Mouse (Mus musculus) cerebellum, adult 18-20 months (tissue): ENCODE results near the gene Amfr.

Experiments
- DNase-seq, 2 experiments: peaks; one replicate each; pipeline ENCODE4 v3.0.0; 2021

Gene Amfr

DNA sequence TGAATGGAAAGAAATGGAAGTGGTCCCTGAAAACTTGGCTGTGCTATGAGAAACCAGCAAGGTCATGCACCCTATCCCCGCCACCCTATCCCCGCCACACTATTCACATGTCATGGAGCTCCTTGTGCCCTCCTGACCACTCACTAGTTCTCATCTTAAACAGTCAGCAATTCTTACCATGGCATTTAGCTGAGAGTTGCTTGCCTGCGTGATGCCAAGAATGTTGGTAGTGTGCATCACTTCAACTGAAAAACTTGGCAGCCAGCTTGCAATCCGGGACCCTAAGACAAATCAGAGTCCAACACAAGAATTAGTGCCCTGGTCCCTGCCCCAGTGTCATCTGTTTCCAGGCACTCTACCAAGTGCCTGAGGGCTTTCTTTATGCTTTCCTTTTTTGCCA, 32.5 kb downstream of the Amfr start:
- no peak for DNase-seq

DNA sequence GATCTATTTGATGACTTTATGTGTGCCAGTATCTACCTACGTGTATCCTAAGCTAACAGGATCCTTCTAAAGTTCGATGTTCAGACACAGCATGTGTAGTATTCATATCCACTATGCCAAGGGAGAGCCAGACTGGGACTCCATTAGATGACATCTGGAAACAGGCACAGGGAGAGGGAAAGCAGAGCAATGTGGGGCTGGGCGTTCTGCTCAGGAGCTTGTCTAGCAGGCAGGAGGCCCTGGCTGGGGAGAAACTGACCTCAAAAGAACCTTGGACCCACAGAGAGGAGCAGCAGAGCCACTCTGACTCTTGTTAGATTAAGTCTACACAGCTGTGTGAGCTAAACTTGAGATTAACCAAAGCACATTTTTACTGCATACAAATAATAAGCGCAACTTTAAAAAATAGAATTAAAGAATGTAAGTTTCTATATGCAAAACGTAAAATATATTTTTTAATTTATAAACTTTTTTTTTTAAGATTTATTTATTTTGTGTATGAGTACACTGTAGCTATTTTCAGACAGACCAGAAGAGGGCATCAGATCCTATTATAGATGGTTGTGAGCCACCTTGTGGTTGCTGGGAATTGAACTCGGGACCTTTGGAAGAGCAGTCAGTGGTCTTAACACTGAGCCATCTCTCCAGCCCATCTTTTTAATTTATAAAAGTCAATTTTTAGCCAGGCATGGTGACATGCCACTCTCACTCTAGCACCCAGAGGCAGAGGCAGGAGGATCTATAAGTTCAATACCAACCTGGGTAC, 36.0 kb downstream of the Amfr start:
- no peak for DNase-seq

DNA sequence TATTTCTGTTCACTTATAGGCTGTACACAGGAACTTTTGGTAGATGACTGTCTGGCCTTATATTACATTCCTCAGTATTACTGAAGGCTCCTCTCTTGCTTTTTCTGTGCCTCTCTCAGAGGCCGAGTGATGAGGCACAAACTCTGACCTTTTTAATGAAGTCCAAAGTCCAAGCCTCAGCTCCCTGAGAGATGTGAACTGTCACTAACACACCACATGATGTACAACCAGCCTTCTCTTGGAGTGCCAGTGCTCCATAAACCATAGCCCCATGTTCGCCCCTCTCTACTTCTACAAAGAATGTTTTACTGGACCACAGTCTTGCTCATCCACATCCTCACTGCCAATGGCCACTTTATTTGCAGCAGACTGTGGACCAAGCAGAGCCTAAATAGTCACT, 37.3 kb downstream of the Amfr start:
- no peak for DNase-seq

DNA sequence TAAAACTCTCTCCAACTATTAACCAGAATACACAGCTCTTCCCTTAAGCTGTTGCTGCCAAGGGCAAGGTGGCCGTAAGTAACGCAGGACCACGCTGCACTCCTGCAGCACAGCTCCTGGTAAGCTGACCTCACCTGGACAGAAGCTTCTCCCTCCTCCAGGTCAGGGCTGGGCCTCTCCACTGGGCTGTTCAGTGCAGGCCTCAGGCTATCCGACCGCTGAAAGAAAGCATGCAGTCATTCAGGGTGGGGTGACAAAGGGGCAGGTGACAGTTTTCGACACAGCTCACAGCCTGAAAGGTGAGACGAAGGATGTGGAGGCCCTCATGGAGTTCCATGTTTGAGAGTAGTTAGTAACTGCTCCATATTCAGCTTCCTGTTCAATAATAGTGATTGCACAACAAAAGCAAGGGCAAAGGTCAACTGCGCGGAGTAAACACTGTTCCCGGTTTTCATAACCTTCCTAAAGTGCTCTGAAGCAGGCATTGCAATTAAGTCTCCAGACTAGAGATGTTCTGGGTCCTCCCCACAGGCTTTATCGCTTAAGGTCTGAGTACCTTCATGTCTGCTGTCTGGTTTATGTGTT, 37.9 kb downstream of the Amfr start:
- no peak for DNase-seq

DNA sequence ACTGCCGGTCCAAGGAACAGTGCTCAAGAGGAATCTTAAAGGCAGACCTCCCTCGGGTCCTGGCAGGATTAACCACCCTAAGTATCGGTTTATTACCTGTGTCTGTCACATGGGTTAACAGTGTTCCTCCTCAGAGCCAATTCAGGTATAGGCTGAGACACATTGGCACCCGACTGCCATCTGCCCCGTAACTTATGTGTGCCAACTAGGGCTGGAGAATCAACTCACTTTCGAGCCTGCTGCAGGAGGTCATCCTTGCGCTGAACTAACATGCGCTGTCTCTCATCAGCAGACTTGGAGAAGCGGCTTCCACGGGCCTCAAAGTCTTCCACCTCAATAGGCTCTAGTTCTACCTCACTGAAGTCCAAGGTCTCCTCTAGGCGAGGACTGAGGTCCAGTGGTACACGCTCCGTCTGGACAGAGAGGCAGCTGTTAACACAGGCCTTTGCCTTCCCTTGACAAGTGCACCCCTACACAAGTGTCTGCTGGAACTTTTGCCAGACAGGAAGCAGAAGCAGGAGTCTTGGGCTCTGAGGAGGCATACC, 38.7 kb downstream of the Amfr start:
- DNase-seq: no peak

DNA sequence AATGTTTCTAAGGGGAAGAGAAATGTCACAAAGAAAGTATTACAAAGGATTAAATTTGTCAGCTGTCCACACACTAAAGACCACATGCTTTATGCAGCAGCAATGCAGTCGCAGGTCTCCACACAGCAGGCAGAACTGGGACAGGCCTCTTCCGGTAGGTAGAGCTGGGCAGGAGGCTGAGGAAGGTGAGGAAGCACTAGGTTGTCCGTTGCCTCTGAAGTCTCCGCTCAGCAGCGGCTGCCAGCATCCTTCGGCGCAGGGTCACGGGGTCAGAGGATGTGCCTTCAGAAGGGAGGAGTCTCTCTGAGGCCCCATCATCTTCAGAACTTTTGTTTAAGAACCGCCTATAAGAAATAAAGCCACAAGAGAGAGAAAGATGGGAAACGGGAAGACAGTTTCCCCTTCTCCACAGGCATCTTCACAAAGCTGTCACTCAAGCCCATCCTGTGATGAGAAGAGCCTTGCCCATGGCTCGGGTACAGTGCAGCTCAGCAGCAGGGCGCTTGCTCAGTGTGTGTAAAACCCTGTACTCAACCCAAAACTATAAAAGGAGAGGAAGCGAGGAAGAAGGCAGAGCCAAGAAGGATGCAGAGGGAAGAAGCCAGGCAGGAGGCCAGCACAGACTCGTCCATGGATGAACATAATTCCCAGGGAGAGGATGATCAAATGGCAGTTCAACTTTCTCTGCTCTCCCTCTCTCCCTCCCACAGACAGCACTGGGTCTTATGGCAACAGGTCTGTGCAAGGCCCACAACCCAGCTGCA, 39.5 kb downstream of the Amfr start:
- DNase-seq: peak in 1 of 2 experiments; percentile 26

DNA sequence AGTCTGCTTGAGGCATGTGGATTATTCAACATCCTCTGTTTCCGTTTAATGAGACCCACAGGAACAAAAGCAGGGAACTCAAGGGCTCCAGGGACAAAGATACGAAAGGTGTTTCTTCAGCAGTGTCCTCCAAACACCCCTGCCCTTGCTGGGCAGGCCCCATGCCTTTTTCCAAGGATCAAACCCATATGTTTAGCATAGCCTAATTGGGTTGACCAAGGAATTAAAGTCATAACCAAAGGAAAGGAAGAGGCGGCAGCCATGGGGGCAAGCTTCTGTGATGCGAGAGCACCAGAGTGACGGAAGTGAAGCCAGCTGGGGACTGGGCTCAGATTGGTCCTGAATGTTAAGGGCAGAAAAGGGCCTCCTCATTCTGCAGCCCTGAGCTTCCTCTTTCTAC, 40.4 kb downstream of the Amfr start:
- no peak for DNase-seq

DNA sequence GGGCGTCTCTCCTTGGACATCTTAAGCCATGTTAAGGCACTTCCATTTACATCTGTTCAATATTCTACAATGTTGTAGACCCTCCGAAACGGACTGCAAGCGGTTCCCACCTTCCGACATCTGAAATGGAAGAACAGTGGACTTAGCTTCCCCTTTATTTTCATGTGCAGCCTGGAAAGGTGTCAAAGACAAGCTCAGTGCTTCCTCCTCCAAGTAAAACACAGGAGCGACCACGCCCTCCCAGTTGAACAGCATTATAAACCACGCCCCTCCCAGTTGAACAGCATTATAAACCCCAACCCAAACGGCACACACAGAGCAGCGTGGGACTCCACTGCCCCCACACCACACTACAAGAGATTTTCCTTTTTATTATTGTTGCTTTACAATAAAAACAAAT, 41.2 kb downstream of the Amfr start:
- no peak for DNase-seq

DNA sequence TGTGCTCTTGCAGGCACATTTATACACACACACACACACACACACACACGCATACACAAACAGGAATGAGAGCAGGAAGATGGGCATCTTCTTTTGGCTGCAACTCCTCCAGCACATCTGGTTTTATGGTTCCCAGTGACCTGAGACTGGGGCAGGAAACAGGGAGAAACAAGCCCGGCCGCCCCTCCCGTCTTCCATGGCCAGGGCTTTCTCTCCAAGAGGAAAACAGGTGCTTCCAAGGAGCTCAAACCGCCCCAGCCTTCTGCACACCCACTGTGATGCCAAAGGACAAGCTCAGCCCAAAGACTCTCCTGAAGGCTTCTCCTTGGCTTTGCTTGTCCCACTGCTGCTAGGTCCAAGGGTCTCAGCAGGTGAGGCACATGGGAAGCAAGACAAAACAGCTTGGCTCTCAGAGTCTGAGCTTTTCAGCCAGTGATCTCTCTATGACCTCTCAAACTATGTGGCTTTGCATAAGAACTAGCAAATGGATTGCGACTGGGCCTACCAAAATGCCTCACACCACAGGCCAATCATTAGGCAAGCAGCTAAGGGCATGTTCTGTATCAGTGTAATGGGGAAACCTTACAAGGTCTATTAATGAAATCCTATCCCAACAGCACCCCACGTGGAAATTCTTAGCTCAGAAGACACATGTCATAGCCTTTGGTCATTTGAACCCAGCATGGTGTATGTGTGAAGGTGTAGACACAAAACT, 42.9 kb downstream of the Amfr start:
- DNase-seq: no peak

DNA sequence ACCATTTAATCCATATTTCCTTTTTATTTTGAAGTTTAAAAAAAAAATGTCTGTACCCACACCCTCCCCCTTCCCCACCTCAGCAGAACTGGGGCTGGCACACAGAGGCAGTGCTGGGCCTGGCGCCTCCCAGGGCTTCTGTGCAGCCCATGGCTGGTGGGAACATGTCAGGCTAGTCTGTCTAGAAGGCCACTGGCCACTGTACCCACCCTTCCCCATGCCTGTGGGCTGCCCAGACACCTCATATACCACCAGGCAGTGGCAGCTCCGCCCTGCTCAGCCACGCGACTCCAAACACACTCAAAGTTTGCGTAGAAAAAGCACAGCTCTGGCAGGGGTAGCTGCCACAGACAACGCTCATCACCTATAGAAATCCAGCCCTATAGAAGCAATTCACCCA, 44.3 kb downstream of the Amfr start:
- no peak for DNase-seq

DNA sequence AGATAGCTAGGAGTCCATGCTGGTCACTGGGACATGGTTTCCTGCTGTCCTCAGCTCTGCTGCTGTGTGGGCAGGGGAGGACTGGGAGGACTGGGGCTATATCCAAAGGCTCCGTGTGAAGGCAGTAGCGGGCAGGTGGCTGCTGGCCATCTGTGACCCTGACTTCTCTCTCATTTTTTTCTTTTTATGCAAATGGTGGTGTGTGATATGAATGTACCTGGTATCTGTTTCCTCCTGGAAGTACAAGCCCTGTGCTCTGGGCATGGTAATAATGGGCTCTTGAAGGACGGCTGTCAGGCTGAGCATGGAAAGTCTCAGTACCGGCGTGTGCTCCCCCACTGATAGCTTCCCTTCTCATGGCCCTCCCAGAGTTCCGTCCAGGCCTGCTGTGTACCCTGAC, 51.7 kb downstream of the Amfr start:
- DNase-seq: no peak

DNA sequence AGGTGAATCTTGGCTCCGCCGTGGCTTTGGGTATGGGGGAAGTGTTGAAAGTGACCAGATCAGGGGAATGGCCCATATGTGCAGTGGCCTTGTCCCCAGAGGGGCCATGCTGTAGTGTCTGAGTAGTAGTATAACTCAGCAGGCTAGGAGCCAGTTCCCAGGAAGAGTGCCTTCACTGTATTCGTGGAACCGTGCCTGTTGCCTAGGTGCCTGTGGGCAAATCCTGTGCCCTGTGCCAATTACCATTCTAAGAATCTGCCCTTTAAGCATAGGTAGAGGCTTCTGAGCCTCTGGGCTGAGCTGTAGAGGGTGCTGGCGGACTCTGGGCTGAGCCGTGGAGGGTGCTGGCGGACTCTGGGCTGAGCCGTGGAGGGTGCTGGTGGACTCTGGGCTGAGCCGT, 54.2 kb downstream of the Amfr start:
- DNase-seq: no peak

DNA sequence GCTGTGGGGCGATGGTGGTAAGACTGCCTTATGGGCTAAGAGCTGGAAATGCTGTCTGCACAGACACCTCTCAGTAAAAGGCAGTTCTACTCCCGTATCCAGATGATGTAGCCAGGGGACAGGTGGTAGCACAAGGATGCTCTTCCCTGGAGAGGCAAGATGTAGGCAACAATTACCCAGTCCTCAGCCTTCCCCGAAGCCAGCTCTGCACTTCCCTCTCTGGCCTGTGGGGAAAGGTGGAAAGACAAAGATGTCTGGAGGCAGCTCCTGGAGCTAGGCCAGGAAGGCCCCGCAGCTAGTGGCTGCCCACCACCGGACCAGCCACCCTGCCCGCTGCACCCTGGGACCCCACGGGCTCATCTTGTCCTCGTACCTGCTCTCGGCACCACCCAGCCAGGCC, 60.1 kb downstream of the Amfr start:
- no peak for DNase-seq

DNA sequence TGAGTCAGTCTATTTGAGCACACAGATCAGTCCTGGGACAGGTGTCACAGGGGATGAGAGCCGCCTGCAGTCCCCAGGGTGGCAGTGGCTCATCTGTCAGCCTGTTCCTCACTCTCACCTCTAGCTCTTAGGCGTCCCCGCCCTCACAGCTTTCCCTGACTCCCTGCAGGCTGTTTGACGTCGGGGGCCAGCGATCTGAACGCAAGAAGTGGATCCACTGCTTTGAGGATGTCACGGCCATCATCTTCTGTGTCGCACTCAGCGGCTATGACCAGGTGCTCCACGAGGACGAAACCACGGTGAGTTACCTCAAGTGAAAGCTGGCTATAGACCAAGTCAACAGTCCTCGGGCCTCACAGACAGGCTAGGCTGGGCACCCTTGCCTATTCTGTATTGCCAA, 62.5 kb downstream of the Amfr start:
- DNase-seq: peak; percentile 59 to 61

DNA sequence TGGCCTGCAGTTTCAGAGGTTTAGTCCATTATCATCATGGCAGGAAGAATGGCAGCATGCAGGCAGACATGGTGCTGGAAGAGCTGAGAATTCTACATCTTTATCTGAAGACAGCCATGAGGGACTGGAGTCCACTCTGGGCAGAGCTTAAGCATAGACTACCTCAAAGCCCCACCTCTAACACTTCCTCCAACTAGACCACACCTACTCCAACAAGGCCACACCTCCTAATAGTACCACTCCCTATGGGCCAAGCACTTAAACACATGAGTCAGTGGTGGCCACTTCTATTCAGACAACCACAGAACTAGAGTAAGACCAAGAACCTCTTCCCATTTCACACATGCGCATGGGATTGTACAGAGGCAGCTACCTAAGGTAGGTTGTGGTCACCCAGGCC, 66.2 kb downstream of the Amfr start:
- no peak for DNase-seq

DNA sequence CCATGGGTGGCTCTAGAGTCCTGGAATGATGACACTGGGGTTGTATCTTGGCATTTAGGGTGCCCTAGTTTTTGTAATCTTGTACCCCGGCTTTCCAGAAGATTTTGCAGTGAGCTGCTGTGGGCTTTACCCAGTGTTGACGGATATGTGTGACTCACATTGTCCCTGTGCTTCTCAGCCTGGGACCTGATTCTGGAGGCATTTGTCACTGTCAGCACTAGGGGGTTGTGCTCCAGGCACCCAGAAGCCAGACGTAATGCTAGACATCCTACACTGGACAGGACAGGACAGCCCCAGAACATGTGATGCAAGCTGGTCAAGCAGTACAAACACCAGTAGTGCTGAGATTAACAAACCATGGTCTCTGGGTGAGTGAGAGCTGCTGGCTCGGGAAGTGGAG, 66.9 kb downstream of the Amfr start:
- DNase-seq: no peak

DNA sequence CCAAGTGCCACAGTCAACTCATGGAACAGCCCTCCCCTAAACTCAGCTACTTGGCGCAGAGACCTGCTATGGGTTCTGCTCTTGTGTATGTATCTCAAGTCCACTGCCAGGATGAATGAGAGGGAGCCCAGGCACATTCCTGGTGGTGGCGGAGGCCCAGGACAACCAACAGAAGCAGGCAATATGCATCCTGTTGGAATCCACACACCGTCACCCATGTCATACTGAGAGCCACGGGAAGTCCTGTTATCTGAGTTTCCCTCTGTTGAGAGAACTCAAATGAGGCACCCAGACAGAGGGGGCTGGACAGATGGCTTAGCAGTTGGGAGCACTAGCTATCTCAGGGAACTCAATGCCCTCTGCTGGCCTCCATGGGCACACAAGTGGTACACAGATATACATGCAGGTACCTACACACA, 71.0 kb downstream of the Amfr start:
- DNase-seq: peak; percentile 65 to 78

DNA sequence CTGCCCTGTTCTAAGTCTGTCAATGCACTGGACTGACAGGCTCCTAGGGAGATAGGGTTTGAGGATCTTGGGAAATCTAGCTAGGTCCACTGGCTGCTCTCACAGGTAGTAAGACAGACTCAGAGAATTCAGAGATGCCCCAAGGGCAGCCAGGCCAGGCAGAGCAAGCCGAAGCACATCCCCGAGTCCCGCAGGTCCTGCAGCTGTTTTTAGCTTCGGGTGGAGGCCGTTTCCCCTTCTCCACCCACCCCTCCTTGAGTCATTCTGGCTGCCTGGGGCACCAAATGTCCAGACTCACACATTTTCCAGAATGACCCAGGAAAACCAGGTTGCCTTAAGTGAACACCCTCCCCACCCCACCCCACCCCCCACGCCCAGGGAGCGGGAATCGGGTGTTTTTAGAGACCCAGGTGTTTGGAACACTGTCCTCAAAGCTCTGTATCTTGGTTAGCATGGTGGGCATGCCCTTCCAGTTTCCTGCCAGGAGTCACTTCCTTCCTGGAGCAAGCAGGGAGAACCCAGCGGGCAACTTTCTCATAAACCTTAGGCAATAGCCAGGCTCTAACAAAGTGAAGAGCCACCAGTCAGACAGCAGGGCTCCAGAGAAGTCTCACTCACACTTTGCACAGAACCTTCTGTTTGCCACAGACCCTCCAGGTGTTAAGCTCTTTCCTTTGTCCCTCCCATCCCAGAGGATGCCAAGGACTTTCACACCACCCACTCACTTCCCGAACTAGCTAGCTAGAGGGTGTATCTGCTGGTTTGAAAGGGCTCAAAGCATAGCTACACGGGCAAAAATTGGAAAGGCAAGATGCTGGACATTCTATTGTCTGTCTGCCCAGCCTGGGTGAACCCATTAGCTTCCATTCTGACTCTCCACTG, 71.9 kb downstream of the Amfr start:
- DNase-seq: no peak

DNA sequence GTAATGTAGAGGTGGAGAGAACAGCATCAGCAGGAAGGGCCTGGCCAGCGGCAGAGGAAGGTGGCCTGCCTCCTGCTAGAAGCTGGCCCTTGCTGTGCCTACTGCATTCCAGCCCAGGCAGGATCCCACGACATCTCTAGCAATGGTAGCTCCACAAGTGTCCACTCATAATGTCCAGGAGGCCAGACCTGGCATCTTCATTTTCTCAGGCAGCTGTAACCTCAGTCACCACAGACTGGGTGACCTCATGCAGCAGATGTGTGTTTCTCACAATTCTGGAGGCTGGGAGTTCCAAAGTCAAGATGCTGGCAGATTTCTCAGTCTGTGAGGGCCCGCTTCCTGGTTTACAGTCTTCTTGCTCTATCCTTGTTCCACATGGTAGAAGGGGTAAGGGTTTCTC, 74.4 kb downstream of the Amfr start:
- no peak for DNase-seq

DNA sequence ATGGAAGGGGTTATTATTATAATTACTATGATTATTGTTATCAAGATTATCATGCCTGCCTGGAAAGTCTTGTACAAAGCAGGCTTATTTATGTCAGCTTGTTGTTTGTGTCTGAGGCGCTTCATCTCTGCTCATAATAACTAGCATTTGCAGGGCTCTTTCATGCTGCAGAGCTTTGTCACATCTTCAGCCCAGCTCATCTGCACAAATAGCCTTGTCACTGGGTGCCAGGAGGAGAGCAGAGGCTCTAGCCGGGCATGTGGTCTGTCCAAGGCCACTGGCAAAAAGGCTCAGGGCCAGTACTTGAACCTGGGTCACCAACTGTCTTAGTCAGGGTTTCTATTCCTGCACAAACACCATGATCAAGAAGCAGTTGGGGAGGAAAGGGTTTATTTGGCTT, 79.4 kb downstream of the Amfr start:
- peak in 1 of 2 experiments; percentile 22 for DNase-seq

DNA sequence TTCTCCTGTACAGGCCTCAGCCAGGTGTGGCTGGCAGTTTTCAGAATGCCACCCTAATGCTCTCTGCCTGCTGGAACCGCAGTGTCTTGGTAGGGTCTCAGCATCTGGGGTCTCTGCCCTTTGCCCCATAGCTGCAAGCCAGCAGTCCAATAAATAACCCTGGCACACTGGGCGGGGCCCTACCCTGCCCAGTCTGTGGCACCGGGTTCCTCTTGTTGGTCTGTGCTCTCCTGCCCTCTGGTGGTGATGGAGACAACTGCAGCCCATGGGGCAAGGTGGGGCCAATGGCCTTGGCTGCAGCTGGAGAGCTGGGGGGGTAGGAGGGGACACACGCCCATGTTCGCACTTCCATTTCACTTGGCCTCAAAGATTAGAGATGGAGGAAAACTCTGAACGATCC, 79.8 kb downstream of the Amfr start:
- peak; percentile 90 to 92 for DNase-seq

DNA sequence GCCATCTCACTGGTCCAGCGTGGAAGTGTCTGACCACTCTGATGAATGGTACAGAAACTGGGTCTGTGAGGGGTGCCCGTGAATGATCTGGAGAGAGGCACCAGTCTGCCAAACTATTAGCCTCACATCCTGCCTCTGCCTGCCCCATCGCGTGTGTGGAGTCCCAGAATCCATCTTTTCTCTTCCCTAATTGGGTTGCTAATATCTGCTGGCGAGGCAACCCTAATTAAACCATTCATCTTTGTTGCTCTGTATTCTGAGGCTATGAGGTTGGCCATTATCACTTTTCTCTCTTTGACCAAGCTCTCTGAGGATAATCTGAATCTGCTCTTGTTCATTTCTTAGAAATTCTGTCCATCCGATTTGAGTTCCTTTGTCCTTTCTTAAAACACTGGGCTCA, 81.3 kb downstream of the Amfr start:
- no peak for DNase-seq
